Mouse (Mus musculus) C2C12 (cell line): Measurements from ENCODE around the gene Pspc1.
"Not testable (repeated sequence)": the region's sequence is repeated elsewhere in the genome, so short reads cannot be mapped to it uniquely, and the experiment has no call there.

Experiments
- CTCF ChIP-seq: IDR thresholded peaks from one replicate; pipeline ENCODE4 v1.5.1; 2011; ENCODE audit not compliant: control insufficient read depth, insufficient read depth, insufficient read length
- MAX ChIP-seq: IDR thresholded peaks from one replicate; pipeline ENCODE4 v1.6.1; 2011; ENCODE audit warnings: mild to moderate bottlenecking, control low read depth

DNA sequence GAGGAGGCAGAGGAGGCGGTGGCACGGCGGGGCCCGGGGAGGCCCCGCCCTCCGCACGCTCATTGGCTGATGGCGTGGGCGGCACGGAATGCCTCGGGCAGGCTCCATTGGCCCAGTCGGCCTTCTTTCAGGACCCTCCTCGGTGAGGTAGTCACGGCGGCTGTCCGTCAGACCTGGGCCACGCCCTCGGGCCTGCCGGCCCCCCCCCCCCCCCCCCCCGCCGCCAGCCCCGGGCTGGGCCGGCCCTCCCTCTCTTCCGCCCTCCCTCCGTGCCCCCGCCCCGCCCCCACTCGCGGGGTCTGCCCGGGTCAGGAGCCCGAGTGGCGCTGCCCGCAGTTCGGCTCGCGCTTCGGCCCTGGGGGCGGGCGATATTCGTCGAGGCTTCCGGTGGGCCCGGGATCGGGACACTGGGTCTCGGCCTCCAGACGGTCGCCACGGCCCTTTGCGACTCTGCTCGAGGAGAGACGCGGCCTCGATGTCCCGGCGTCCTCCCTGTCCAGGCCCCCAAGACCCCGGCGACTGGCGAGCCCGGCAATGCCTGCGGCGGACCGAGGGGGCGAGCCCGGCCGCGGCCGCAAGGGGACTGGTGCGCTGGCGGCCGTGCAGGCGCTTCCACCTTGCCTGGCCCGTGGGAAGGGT, 33.7 kb upstream of the Pspc1 start, which contains the start of gene Zmym5:
- not testable (repeated sequence) for TF ChIP-seq CTCF, MAX
